Mouse (Mus musculus): ENCODE measurements around the gene Cryaa.

Gene Cryaa

DNA sequence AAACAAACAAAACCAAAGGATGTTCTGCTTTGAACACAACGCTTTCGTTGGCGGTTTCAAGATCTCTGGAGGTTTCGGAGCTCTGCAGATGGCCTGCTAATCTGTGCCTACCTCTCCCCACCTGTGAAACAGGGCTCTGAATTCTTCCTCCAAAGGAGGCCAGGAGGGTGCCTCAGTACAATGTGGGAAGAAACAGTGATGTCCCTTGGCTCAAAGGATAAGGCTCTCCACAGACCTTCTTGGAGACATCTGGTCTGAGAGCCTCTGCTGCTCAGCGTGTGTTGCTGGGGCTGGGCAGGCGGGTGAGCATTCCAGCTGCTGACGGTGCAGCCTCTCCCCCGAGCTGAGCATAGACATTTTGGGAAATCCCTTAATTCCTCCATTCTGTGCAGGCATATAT lies at the start of gene Cryaa:
Gene Cryaa, plus strand, starts transcription at position 301 of the 400 bp plus-strand sequence.
- DNase-seq, result no peak

DNA sequence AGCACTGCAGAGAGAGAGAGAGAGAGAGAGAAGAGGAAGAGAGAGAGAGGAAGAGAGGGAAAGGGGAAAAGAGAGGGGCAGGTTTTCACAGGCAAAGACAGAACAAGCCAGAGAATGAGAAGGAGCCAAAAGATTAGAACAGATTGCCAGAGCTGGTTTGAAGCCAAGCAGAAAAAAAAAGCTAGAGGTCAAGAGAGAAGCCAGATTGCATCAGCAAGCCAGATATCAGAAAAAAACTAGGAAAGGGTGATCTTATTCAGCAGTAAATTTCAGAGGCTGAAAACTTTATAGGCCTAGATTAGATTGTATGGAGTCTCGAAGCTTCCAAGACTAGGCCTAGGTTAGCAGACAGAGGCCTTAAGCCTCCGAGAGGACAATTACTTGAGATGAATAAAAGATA lies 49.6 kb upstream of the Cryaa start:
- no peak for DNase-seq

GRCm38 (mm10) chr17:31631081-31631800 lies 46.4 kb upstream of the Cryaa start:
- no peak for DNase-seq

GRCm38 (mm10) chr17:31633007-31633406 lies 44.6 kb upstream of the Cryaa start:
- no peak for DNase-seq

DNA sequence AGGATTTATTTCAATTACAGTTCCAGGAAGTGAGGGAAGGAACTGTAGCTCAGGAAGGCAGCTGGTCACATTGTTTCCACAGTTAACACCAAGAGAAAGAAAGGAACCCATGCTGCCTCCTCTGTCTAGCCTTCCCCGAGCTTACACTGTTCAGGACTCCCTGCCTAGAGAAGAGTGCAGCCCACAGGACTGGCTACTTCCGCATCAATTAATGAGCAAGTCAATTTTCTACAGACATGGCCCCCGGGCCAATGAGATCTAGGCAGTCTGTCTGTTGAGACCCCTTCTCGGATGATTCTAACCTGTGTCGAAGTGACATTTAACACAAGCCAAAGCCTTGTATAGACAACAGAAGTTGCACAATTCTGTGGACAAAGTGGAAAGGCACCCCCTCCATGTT lies 42.7 kb upstream of the Cryaa start:
- no peak for DNase-seq

DNA sequence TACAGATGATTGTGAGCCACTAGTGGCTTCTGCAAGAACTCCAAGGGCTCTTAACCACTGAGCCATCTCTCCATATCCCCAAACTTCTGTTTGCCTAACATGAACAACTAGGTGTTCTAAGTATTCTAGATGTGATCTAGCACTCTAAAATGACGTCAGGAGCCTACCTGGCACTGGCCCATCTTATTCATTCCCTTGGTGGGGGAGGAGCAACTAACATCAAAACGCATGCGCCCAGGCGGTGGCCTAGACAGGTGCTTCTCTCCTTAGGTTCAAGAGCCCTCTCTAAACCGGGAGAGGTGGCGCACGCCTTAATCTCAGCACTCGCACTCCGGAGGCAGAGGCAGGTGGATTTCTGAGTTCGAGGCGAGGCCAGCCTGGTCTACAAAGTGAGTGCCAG lies 41.8 kb upstream of the Cryaa start:
- DNase-seq, result no peak

DNA sequence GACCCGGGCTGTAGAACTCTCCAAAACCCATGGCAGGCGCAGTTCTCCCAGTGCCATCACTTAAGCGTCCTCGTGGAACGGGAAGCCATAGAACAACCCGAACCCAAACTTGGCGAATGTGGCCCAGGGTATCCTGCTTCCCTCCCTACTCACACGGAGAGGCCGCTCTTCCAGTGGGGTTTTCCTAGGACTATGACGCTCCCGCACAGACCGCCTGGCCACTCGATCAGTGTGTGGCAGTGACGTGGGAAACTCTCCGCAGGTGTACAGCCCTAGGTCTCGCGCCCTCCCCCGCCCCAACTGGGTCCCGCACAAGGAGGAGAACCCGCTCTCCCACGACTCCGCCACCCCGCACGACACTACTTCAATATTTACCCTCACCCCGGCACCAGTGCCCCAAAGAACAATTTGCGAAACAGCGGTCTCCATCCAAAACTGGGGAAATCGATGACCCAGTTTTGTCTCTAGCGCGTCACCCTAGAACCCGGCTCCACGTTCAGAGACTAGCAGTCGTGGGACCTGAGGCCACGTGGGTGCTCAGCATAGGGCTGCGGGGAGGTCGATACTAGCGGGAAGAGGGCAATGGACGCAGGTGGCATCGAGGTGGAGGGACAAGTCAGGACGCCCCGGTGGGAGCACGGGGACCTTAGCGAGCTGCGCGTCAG lies 41.2 kb upstream of the Cryaa start:
- DNase-seq, result no peak

GRCm38 (mm10) chr17:31636942-31637811 lies 40.4 kb upstream of the Cryaa start, which contains the start of gene Cbs:
TSS of gene Cbs (minus strand) at chr17:31637238.
- peak; percentile 82 for DNase-seq

GRCm38 (mm10) chr17:31637866-31638570 lies 39.6 kb upstream of the Cryaa start:
- peak; percentile 78 for DNase-seq

- DNase-seq, result no peak
Observed at GRCm38 (mm10) chr17:31639651-31640050, 38.0 kb upstream of the Cryaa start.

GRCm38 (mm10) chr17:31642331-31642730 lies 35.3 kb upstream of the Cryaa start:
- no peak for DNase-seq

DNA sequence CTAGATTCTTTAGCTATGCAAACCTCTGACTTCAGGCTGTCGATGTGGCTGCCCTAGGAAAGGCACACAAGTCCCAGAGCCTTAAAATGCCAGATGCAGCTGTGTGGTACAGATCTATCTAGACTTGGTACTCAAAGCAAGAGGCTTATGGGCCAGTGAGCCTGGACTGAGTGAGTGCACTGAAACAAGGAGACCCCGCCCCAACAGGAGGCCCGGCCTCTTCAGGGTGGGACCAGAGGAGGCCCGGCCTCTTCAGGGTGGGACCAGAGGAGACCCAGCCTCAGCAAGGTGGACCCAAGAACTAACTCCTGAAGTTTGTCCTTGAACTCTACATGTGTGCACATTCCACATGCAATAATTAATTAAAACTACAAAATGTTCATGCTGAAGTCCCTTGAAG lies 34.7 kb upstream of the Cryaa start:
- DNase-seq, result no peak

DNA sequence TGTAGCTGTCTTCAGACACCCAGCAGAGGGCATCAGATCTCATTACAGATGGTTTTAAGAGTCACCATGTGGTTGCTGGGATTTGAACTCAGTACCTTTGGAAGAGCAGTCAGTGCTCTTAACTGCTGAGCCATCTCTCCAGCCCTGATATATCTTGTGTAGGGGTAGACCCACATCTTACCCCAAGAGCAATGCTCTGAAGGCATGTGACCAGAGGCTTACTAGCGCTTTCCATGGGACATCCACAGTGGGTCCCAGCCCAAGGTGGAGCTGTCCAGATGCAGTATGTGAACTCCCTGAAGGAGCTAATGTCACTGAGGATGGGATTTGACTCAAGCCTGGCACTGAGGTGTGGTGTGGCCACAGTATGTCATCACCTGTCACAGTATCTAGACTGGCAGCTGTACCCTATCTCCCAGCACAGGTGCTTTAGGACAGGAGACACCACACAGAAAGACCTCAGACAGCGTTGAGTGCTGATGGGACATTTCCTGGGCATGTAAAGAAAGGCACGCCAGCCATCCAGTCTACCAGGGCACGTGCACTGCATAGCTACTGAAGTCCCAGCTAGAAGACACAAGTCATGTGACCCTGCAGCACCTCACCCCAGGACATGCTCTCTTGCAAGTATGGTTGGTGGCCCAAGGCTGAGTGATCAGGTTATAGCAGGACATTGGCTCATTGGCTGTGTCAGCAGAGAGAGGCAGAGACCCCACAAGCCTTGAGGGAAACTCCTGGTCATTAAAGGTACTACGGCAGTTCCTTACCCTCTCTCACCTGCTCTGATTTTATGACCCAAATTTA lies 31.2 kb upstream of the Cryaa start:
- DNase-seq, result no peak

DNA sequence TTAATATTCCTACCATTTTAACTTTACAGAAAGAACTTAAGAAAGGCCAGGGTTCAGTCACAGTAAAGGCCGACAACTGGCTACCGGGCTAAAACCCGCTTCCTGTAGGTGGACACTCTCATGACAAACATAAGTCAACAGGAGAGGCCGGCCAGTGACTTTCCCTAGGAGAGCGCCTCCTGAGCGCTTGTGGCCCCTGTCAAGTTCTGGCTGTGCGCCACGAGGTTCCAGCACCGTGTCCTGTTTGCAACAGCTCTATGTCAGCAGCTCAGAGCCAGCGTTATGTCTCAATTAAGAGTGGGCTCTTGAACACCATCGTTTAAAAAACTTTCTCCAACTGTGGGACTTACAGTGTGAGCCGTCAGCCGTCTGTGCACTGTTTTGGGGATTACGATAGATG lies 25.5 kb upstream of the Cryaa start:
- peak; percentile 19 for DNase-seq

DNA sequence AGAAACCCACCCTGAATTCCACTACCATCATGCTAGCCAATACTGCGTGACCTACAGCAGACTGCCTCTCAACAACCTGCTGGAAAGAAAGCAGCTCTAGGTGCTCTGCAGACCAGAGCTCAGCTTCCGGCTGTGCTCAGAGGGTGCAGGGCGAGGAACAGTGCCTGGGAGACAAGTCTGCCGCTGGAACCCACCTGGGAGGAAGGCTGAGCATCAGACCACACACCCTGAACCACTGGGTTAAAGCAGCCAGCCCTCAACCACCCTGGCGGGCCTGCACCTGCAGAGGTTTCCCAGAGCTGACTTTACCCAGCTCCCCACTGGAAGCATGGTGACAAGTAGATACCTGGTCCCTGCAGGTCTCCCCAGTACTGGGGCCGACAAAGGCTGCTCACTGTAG lies 24.3 kb upstream of the Cryaa start:
- DNase-seq, result no peak

DNA sequence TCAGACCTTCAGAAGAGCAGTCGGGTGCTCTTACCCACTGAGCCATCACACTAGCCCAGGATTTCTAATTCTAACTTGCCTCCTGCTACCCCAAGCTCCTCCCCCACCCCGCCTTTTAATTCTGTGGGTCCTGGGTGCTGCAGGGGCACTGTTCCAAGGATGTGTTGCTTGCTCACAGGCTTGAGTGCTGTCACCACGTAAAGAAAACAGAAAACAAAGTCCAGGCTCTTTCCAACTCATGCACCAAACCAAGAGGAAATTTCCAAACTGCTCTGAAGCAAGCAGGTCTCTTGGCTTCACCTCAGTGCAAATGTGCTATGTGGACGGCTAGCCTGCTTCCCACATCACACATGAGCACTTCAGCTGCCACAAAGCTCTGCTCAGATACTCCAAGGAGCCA lies 22.2 kb upstream of the Cryaa start:
- no peak for DNase-seq

DNA sequence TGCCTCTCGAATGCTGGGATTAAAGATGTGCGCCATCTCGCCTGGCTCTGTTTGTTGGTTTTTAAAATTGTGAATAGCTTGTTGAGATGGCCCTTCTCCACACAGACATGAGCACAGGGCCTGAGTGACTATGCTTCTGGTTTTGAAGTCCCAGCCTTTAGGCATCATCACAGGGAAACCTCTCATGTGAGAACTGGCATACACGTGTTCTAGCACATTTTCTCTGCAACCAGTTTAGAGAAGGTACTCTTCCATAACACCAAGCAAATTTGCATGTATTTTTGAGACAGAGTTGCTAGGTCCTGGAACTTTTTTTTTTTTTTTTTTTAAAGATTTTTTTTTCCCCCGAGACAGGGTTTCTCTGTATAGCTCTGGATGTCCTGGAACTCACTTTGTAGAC lies 20.9 kb upstream of the Cryaa start:
- no peak for DNase-seq

DNA sequence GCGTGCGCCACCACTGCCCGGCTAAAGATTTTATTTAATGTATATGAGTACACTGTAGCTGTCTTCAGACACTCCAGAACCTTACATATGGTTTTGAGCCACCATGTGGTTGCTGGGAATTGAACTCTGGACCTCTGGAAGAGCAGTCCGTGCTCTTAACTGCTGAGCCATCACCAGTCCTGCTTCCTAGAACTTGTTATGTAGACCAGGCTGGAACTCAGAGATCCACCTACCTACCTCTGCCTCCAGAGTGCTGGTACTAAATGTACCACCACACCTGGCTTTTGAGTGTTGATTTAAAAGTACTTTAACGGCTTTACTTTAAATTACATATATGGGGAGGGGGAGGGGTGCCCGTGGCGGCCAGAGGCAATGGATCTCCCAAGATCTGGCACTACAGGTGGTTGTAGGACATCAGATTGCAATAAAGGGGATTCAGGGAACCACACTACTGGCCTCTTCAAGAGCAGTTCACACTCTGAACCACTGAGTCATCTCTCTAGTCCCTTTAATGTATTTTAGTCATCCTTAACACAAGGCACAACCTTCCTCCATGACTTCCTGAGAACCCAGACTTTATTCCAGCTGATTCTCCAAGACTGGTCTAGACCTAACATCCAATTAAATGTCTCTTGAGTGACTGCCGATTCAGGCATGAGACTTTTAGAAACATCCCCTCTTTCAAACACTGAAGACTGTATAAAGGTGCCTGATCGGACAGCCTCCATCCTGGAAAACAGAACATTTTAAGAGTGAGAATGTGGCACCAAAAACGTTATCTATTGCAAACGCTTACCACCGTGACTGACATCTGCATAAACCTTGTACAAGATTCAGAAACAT lies 20.2 kb upstream of the Cryaa start:
- no peak for DNase-seq

DNA sequence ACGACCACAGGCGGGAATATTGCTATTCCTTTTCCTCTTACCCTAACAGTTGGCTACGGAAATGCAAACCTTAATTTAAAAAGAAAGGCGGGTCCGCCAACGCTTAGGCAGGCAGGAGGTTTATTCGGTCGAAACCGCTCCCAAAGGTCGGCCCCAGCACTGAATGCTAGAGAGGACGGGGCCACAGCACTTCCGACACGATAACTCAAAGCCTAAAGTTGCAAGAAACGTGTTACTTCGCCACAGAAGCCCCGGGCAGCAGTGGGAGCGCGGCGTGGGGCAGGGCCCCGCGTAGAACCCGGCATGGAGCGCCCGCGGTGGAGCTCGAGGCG lies 19.5 kb upstream of the Cryaa start:
- peak; percentile 26 for DNase-seq

- DNase-seq, result peak; percentile 98
Observed at GRCm38 (mm10) chr17:31658468-31659185, 19.0 kb upstream of the Cryaa start, which contains the start of gene U2af1. TSS of gene U2af1 (minus strand) at chr17:31658892.
